Mouse (Mus musculus): ENCODE results near the gene Ndufs1.
"Not testable (repeated sequence)": the region's sequence is repeated elsewhere in the genome, so short reads cannot be mapped to it uniquely, and the experiment has no call there.

The Ndufs1 gene

DNA sequence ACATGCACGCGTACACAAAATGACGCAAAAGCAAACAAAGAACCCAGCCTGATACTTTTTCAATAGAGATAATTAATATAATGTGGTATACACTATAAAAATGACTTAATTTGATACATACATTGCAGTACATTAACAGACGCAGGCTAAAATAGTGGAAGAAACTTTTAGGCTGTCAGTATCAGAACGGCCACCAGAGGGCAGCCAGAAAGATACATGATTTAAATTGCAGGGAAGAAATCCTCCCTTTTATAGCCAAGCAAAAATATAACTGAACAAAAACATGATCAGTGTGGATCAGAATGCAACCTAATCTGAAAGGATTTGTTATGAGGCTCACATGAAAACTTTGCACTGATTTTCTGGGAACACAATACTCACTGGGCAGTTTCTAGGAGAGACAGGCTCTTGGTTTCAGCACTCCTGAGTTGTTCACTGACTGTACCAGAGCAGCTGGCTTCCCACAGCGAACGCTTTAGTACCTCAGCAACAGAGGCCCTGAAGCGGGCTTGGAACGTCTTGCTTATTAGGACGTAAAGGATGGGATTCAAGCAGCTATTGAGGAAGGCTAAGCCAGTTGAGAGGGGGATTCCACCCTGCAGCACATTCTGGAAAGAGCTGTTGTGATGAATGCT is 6.1 kb upstream of the Ndufs1 start:
- peak in 1 of 2 experiments; percentile 41 for DNase-seq (ENCODE audit: low spot score in 2 of 2)

GRCm38 (mm10) chr1:63182212-63182611 is 5.6 kb upstream of the Ndufs1 start:
- no peak for DNase-seq (ENCODE audit: low spot score in 2 of 2)

DNA sequence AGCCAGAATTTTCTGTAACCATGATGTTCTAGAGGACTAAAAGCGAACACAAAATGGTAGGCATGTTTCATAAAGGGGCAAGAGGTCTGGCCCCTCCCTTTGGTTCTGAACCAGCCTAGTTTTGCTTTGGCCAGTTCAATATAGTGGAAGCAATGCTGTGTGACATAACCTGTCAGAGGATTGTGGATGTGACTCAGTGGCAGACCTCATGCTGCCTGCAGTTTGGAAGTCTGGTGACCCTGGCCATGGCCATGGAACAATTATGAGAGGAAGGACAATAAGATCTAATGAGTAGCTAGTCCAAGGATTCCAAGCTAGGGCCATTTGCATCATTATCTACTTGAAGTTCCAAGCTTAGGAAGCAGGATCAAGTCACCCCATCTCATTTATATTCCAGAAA is 4.8 kb upstream of the Ndufs1 start:
- no peak for DNase-seq (ENCODE audit: low spot score in 2 of 2)

- peak; percentile 76 to 83 for DNase-seq (ENCODE audit: low spot score in 2 of 2)
These were observed 4.4 kb upstream of the Ndufs1 start for GRCm38 (mm10) chr1:63181019-63181418.

GRCm38 (mm10) chr1:63180575-63180974 is 3.9 kb upstream of the Ndufs1 start:
- not testable (repeated sequence) for DNase-seq (ENCODE audit: low spot score in 2 of 2)

GRCm38 (mm10) chr1:63180122-63180521 is 3.5 kb upstream of the Ndufs1 start:
- no peak for DNase-seq (ENCODE audit: low spot score in 2 of 2)

DNA sequence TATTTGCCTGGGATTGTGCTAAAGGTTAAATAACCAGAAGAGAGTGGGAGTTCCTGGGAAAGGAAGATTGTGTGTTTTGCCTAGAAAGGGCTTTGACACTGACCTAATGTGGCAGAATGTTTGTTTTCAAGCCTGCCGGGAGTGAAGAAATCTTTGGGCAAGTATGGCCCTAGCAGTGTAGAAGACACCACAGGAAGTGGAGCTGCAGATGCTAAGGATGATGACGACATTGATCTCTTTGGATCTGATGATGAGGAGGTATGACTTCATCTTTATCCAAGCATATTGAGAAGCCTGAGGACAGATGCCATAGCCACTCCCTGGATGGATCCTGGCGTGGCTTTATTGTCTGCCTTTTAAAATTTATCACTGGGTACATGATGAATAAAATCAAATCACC is 1.7 kb upstream of the Ndufs1 start:
- no peak for DNase-seq (ENCODE audit: low spot score in 2 of 2)

DNA sequence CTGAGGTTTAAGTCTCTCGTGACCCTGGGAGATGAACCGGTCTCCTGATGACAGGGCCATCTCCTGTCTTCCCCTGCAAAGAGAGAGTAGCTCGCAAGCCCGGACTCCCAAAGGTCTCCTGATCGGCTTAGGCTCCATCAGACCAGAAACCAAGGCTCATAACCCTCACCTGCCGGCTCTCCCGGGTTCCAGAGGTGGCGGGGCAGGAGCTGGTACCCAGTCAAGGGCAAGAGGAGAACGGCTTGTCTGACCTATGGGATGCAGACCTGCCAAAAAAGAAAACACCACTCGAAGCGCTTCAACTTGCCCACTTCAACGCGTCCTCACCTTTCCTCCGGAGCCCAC is 402 bp downstream of the Ndufs1 start:
- DNase-seq (ENCODE audit: low spot score in 2 of 2) = no peak

DNA sequence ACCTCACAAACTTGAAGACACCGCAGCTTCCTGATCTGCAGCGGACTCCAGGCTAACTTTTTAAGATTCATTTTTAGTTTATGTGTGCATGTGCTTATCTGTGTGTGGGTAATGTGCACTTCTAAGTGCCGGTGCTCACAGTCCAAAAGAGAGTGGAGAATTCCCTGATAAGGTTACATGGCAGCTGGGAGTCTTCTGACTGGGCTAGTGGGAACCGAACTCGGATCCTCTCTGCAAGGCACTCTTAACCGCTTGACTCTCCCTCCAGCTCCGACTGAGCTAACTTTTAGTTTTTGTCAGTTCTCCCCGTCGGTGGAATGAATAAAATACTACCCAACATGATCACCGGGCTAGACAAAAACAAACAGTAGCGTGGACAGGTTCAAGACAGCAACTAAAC is 780 bp downstream of the Ndufs1 start:
- no peak for DNase-seq (ENCODE audit: low spot score in 2 of 2)

GRCm38 (mm10) chr1:63168638-63169037 is 8.0 kb downstream of the Ndufs1 start:
- no peak for DNase-seq (ENCODE audit: low spot score in 2 of 2)

DNA sequence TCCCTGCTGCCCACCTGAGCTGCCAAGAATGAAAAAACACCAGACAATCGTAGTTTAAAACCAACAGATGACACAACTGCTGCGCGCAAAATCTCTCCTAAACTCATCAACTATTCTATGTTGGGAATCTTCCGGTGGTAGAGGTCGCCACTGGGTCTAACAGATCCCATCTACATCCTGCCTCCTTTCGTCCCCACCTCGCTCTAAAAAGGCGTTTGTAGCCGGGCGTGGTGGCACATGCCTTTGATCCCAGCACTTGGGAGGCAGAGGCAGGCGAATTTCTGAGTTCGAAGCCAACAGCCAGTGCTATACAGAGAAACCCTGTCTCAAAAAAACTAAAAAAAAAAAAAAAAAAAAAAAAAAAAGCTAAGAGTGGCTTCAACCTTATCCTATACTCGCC is 36.4 kb downstream of the Ndufs1 start:
- no peak for DNase-seq (ENCODE audit: low spot score in 2 of 2)

GRCm38 (mm10) chr1:63138586-63138985 is 38.0 kb downstream of the Ndufs1 start:
- DNase-seq (ENCODE audit: low spot score in 2 of 2) = not testable (repeated sequence)

DNA sequence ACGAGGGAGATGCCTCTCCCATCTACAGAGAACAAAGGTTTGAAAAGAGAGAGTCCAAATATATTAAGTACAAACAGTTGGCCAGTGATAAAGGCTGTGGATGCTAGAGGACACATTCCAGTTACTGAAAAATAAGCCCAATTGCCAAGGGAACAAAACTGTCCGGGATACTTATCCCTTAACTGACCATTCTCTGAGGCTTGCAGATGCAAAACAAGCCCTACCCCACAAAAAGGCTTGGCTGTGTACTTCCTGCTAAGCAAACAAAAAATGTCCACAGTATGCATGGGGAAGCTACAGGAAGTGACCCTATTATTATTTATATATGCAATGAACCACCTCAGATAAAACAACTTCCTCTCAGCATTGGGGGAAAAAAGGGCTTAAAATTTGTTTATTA is 38.7 kb downstream of the Ndufs1 start:
- no peak for DNase-seq (ENCODE audit: low spot score in 2 of 2)

DNA sequence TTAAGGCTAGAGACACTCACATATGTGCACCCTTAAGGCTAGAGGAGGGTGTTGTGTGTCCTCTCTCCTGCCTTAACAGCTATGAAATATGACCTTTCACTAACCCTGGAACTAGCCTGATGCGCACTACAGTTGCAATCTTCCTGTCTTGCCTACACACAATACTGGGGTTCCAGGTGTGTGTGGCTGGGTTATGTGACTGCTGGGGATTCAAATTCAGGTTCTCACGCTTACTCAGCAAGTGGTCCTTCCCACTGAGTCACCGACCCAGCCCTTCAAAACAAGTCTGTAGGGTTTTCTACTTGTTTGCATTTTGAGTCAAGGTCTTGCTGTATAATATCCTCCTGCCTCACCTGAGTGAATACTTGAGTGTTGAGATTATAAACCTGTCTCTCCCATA is 42.1 kb downstream of the Ndufs1 start:
- no peak for DNase-seq (ENCODE audit: low spot score in 2 of 2)

- no peak for DNase-seq (ENCODE audit: low spot score in 2 of 2)
These were observed 44.9 kb downstream of the Ndufs1 start for GRCm38 (mm10) chr1:63131766-63132165.

- DNase-seq (ENCODE audit: low spot score in 2 of 2) = no peak
These were observed 45.8 kb downstream of the Ndufs1 start for GRCm38 (mm10) chr1:63130883-63131282.

DNA sequence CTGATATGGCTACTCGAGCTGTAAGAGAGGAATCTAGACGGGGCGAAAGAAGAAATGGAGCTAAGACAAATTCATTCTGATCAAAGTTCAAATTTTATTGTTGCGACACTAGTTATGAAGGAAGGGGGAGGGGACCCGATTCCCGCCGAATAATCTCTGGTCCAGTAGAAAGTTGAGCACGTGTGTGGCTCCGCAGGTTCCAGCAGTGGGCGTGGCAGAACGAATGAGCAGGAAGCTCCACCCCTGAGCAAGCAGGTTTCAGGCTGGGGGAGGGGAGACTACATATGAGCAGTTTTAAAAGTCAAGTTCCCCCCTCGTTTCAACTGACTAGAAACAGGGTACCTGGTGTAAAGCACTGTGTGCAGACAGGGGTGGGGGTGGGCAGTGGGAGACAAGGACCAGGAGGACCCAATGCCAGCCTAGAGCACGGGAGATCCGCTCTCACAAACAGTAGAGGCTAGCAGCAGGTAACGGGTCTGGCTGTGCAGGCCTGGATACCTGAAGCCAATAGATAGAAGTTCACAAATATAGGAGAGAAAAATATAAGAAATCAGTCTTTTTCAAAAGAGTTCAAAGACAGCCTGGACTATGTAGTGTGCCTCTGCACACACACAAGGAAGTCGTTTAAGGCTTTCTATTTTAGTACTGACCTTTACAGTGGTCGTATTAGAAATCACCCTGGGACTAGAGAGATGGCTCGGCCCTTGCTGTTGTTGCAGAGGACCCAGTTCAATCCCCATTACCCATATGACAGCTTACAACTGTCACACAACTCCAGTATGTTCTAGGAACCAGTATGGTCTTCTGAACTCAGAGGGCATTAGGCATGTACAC is 46.6 kb downstream of the Ndufs1 start:
- DNase-seq (ENCODE audit: low spot score in 2 of 2) = no peak

DNA sequence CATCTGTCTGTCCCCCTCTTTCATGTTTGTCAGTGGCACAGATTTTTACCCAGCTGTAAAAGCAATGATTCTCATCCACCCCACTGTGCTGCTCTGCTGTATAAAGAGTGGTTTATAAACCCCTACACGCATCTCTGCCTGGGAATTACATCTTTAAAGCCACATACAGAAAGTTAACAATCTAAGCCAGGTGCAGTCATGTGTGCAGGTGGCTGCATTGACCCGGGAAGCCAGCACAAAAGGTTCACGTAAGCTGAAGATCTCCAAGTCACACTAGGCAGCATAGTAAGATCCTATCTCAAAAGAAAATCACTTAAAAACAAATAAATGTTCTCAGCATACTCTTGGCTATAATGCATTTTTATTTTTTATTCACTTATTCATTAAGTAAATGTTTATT is 47.4 kb downstream of the Ndufs1 start:
- no peak for DNase-seq (ENCODE audit: low spot score in 2 of 2)

GRCm38 (mm10) chr1:63126206-63126605 is 50.4 kb downstream of the Ndufs1 start:
- DNase-seq (ENCODE audit: low spot score in 2 of 2) = no peak

DNA sequence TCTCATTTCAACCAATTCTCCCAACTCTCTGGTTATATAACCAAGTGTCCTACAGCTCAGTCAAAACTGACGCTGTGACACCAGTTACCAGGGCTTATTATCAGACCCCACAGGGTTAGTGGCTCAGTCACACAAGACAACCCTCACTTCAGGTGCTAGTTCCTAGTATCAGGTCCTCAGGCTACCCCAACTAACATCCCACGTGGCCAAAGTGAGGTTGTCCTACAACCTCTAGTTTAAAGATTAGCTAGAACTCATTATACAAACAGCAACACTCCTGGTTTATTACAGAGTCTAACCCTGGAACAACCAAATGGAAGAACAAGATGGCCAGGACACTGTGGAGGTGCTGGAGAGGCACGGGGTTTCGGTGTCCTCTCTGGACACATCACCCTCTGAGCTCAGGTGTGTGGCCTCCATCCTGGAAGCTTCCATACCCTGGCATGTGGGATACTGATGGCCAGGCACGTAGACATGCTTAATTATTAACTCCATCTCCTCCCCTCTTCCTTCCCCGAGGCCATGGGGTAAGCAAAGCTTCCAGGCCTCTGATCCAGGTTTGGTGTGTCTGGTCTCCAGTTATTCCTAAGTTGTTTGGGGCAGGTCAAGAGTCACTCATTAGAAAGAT is 52.7 kb downstream of the Ndufs1 start:
- DNase-seq (ENCODE audit: low spot score in 2 of 2) = no peak

DNA sequence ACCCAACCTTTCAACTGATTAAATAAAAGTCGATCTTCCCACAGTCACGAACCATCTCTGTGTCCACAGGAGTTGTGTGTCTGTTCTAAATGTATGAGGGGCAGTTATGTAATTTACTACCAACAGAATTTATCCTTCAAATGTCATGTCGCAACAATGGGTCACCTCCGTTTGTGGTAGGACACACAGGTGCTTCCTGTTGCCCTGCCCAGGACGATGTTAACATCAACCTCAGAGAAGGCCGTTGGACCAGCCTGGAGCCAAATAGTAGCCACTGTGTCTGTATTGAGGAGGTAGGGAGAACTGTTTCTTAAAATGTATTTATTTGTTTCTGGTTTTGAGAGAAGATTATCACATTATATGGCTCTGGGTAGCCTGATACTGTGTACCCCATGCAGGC is 54.6 kb downstream of the Ndufs1 start:
- no peak for DNase-seq (ENCODE audit: low spot score in 2 of 2)

DNA sequence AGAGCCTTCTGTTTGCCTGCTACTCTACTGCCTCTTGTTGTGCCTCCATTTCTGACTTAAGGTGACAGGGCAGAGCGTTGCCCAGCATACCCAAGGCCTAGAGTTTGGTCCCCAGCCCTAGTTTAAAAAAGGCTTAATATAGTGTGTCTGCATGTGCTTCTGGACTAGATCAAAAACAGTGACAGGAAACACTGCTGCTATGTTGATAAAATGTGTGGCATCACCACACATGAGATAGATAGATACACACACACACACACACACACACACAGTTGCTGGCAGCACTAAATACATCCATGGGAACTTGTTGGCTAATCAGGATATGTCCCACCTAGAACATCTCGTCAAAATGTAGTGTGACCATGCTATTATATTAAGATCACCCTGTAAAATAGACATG is 56.3 kb downstream of the Ndufs1 start:
- DNase-seq (ENCODE audit: low spot score in 2 of 2) = no peak

DNA sequence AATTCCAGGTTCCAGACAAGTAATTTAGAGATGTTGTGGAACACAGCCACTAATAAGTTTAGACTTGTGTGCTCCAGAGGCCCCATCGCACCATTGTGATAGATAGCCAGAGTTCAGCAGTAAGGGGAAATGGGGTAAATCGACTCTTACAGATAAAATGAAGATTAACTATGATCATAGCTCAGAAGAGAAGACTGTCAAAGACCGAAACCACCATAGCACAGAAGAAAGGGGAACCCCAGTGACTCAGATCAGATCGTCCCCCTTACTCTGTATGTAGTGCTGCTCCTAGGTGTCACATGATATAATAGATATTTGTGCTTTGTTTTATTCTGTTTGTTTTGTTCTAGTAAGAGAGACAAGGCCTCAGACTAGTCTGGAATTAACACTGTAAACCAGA is 57.0 kb downstream of the Ndufs1 start:
- no peak for DNase-seq (ENCODE audit: low spot score in 2 of 2)

All from urinary bladder, adult 18-20 months (tissue).